Comparison of ENCODE assay signal across 12 mouse cellular contexts in genomic region chr15:102705226-102705894, GRCm38 (mm10). TPM values are rescaled to one million over a fixed set of nuclear protein-coding genes. Genes with fewer than 3 reads are reported as not detected.
A peak's percentile ranks its signal among the peaks of the same experiment; 100 is the strongest.
DNase-seq lines count a peak whose midpoint lies in the region; ATAC-seq and TF ChIP-seq lines count a peak whose summit lies in the region.
"Had no signal": no experiment of that assay in that cellular context is flagged by ENCODE, and none has a peak within 500 bp of the region (broad histone marks: within the 10 kb centered on the region; RNA-seq: fewer than 3 reads in every experiment).

No protein-coding gene starts in this region.

- peak; percentile 55 to 63 for DNase-seq in cerebellum, postnatal 10 days
- DNase-seq in cerebellum, adult 9-10 months: no peak
- DNase-seq in layer of hippocampus, adult 2 months (ENCODE audit: low spot score in 2 of 2): no peak
- no peak for DNase-seq in layer of hippocampus, postnatal 36 days
- DNase-seq in brain, embryonic 14.5 days (ENCODE audit: low read depth): peak; percentile 75
- peak; percentile 54 for DNase-seq in limb, embryonic 14.5 days (ENCODE audit: low spot score)
- DNase-seq in thymus, postnatal 25 days: no peak
- DNase-seq: cerebellum, adult 9-11 months; kidney, postnatal 10 days; lung, postnatal 14 days had no signal

- H3K4me2 ChIP-seq in limb, embryonic 14.5 days (replicated peaks; ENCODE audit: low read depth, low read length, severe bottlenecking): 0 out of 2 replicates have a peak overlapping the region, but pooled peaks have one; percentile 10
- no peak overlapping the region for H3K4me2 ChIP-seq in heart, embryonic 12.5 days

- TF ChIP-seq POLR2A in brain, embryonic 14.5 days (IDR thresholded peaks at IDR 0.05; ENCODE audit: borderline replicate concordance, extremely low read depth, insufficient read depth, insufficient read length, poor library complexity, severe bottlenecking): no peak
- no peak for TF ChIP-seq POLR2A in limb, embryonic 14.5 days (IDR thresholded peaks at IDR 0.05; ENCODE audit: borderline replicate concordance, extremely low read depth, insufficient read depth, insufficient read length)

- ATAC-seq in limb, embryonic 14.5 days (ENCODE audit: low FRiP score, low read depth): peak; percentile 70
- ATAC-seq in heart, embryonic 12.5 days (ENCODE audit: insufficient number of reproducible peaks, low FRiP score): no peak

- H3K9me3 ChIP-seq in limb, embryonic 14.5 days (ENCODE audit: control insufficient read depth, low read length): no peaks in the 10 kb centered on the region
- no peaks in the 10 kb centered on the region for H3K9me3 ChIP-seq in heart, embryonic 12.5 days (replicated peaks)

- H3K9ac ChIP-seq in limb, embryonic 14.5 days (ENCODE audit: low read depth, low read length, severe bottlenecking): 0 out of 2 replicates have a peak overlapping the region, but pooled peaks have one; percentile 25
- H3K9ac ChIP-seq in heart, embryonic 12.5 days: no peak overlapping the region

- H3K27ac ChIP-seq in layer of hippocampus, adult 2 months: peak overlapping the region; percentile 78
- 0 out of 2 replicates have a peak overlapping the region, but pooled peaks have one; percentile 19 for H3K27ac ChIP-seq in limb, embryonic 14.5 days (replicated peaks; ENCODE audit: low read depth, low read length)
- H3K27ac ChIP-seq in heart, embryonic 12.5 days (ENCODE audit: poor library complexity, severe bottlenecking): no peak overlapping the region
- H3K27ac ChIP-seq: stomach, postnatal 0 days had no signal

- H3K27me3 ChIP-seq in limb, embryonic 14.5 days (ENCODE audit: control insufficient read depth, insufficient read depth, low read length): no peaks in the 10 kb centered on the region
- peaks cover 2% of the 10 kb centered on the region for H3K27me3 ChIP-seq in heart, embryonic 12.5 days (replicated peaks)

- 10% methylated on average over 9 of the region's 9 CpGs for WGBS in limb, embryonic 14.5 days
- WGBS in heart, embryonic 12.5 days: 57% methylated on average over 9 of the region's 9 CpGs

- peaks cover 38% of the 10 kb centered on the region for H3K36me3 ChIP-seq in limb, embryonic 14.5 days (ENCODE audit: control insufficient read depth, insufficient read depth, low read length)
- peaks cover 40% of the 10 kb centered on the region for H3K36me3 ChIP-seq in heart, embryonic 12.5 days

- no peak overlapping the region for H3K4me3 ChIP-seq in layer of hippocampus, adult 2 months
- no peak overlapping the region for H3K4me3 ChIP-seq in limb, embryonic 14.5 days (replicated peaks; ENCODE audit: low read length)
- H3K4me3 ChIP-seq in heart, embryonic 12.5 days: no peak overlapping the region

- no peak for TF ChIP-seq CTCF in layer of hippocampus, adult 2 months (conservative IDR thresholded peaks at IDR 0.05)
- TF ChIP-seq CTCF in brain, embryonic 14.5 days (IDR thresholded peaks at IDR 0.05; ENCODE audit: borderline replicate concordance, extremely low read depth, insufficient read depth, insufficient read length): no peak

- H3K4me1 ChIP-seq in limb, embryonic 14.5 days (ENCODE audit: control insufficient read depth, insufficient read depth, low read length): peaks cover 8% of the 10 kb centered on the region
- no peaks in the 10 kb centered on the region for H3K4me1 ChIP-seq in heart, embryonic 12.5 days (replicated peaks)

RNA-seq across cellular contexts. Expression of gene Calcoco1, which starts 16.6 kb away (rescaled TPM):
- 10 to 100 TPM; 95.4 to 96.9 TPM for total RNA-seq in layer of hippocampus, adult 2 months (2021)
- 10 to 100 TPM; 86.7 to 89.8 TPM for total RNA-seq in layer of hippocampus, postnatal 36 days (2021)
- polyA plus RNA-seq in brain, embryonic 14.5 days (2012; rRNA removed): 46.2 and 48.4 TPM in 2 replicates
- 54.7 and 57.5 TPM in 2 replicates for polyA plus RNA-seq in limb, embryonic 14.5 days (2012; rRNA removed)
- 56.6 and 62.9 TPM in 2 replicates for polyA plus RNA-seq in limb, embryonic 14.5 days (2014; fragmentation: Nextera tagmentation; extraction: Ambion mirVana)
- 55.1 and 55.3 TPM in 2 replicates for polyA plus RNA-seq in heart, embryonic 12.5 days (2016; fragmentation: Nextera tagmentation; extraction: Ambion mirVana)

RNA-seq across cellular contexts. Expression of gene Atp5g2, which starts 33.2 kb away (rescaled TPM):
- total RNA-seq in layer of hippocampus, adult 2 months (2021): 10 to 100 TPM; 11.0 to 11.5 TPM
- total RNA-seq in layer of hippocampus, postnatal 36 days (2021): 10 to 100 TPM; 10.6 to 17.2 TPM
- 462 and 655 TPM in 2 replicates for polyA plus RNA-seq in brain, embryonic 14.5 days (2012; rRNA removed)
- polyA plus RNA-seq in limb, embryonic 14.5 days (2012; rRNA removed): 635 and 699 TPM in 2 replicates
- 73.6 and 78.4 TPM in 2 replicates for polyA plus RNA-seq in limb, embryonic 14.5 days (2014; fragmentation: Nextera tagmentation; extraction: Ambion mirVana)
- polyA plus RNA-seq in heart, embryonic 12.5 days (2016; fragmentation: Nextera tagmentation; extraction: Ambion mirVana): 73.0 and 88.2 TPM in 2 replicates

Comparison
In these comparisons a context has a peak if more than half of its experiments do, and no peak if none do; other contexts are left out.
1. DNase-seq: peak in cerebellum, postnatal 10 days (2 of 2), brain, embryonic 14.5 days (single experiment) and limb, embryonic 14.5 days (single experiment); none in cerebellum, adult 9-10 months (single experiment), layer of hippocampus, adult 2 months (0 of 2), layer of hippocampus, postnatal 36 days (0 of 2) and thymus, postnatal 25 days (single experiment).